Mouse (Mus musculus) neural tube, embryonic 10.5 days (tissue): Measurements from ENCODE around the gene Fgb.

Experiments used
- DNase-seq: peaks from one replicate; pipeline ENCODE4 v3.0.0-alpha.2; 2017; ENCODE audit warnings: low spot score; ENCODE audit errors: extremely low spot score

Gene Fgb

GRCm38 (mm10) chr3:83027546-83028251 is 22.0 kb downstream of the Fgb start:
- no peak for DNase-seq

DNA sequence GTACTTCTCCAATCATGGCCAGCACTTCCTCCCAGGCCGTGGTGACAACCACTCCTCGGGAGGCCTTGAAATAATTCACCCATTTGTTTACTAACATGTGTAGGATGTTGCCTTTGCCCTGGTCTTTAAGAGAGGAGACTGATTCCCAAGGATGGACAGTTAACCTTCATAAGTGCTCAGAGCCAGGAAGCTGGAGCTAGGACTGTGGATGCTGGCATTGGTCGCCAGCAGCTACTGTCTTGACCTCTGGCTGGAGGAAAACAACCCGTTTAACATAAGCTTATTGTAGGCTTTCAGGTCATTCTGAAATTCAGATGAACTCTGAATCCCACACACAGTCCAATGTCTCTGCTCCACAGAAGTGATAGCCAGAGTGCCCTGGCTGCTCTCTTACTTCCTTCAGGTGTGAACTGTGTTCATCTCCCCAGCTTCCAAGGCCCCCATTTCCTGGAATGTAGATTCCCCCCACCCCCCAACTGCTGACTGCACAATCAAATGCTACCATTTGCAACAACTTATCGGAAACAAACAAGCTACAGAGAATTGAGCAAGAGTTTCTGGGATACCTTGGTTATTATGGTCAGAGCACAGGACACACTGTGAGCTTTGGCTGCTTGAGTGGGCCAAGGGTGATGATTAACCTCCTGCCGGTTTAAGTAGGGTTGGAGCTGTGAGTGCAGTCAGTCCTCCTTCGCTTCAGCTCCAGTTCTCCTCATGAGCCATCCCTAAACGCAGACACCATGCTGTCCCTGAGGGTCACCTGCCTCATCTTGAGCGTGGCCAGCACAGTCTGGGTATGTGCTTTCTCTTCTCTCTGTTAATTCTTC is 24.0 kb downstream of the Fgb start, which contains the start of gene Fga:
Fga (plus strand) TSS at position 602 of the 827 bp plus-strand sequence.
- DNase-seq: no peak

GRCm38 (mm10) chr3:83025036-83025435 is 24.6 kb downstream of the Fgb start:
- DNase-seq: no peak

DNA sequence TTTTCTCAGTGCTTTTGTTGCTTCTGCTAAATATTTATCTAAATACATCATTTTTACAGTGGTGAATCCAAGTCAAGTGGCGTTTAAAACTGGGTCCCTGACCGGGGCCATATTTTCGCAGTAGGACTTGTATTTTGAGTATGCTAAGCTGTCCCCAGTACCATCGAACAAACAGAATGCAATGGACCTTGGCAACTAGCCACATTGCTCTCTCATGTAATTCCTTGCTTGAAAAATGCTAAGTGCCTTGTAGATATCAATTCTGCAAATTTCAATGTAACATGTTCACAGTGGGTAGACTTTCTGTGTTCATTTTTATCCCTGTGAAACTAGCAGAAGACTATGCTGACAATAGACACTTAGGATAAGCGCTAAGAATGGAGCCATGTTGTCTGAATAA is 28.5 kb downstream of the Fgb start:
- DNase-seq: no peak

GRCm38 (mm10) chr3:83020387-83020786 is 29.3 kb downstream of the Fgb start:
- DNase-seq: no peak

- no peak for DNase-seq
Observed at GRCm38 (mm10) chr3:83016236-83016635, 33.4 kb downstream of the Fgb start.

- DNase-seq: no peak
Observed at GRCm38 (mm10) chr3:83013951-83014350, 35.7 kb downstream of the Fgb start.

DNA sequence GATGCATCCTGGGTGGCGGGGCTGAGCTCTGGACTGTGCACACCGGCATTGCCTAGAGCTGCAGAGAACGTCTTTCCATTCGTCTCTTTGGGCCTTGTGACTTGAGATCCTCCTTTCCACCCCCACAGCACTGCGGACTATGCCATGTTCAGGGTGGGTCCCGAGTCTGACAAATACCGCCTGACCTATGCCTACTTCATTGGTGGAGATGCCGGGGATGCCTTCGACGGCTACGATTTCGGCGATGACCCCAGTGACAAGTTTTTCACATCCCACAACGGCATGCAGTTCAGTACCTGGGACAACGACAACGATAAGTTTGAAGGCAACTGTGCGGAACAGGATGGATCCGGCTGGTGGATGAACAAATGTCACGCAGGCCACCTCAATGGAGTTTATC is 37.0 kb downstream of the Fgb start:
- no peak for DNase-seq

DNA sequence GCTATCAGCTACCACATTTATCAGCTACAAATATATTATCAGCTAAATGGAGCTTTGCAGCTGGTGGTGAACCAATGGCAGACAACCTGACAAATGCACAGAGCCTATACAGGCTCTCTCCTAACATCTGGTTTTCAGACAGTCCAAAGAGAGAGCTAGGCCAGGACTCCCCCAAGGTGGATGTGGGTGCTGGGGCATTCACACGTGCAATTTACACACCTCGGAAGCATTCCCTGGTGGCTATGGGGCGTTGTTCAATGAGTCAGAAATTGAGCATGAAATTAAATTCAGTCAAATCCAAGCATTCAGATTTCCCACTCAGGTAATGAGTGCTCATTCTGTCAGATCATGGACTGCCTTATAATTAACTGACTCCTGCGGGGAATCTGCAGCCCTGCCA is 38.1 kb downstream of the Fgb start:
- DNase-seq: no peak

GRCm38 (mm10) chr3:83011136-83011535 is 38.5 kb downstream of the Fgb start:
- no peak for DNase-seq

DNA sequence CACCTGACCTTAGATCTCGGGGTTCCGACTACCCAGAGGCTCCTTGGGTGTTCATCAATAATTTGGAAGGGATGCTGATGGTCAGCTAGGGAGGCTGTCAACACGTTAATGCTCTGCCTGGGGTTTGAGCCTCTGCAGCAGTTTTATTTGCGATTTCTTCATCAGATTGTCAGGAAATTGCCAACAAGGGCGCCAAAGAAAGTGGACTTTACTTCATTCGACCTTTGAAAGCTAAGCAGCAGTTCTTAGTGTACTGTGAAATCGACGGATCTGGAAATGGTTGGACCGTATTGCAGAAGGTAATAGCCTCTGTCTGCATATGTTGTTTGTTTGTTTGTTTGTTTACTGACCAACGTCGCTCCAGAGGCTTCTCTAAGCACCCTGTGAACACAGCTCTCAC is 39.4 kb downstream of the Fgb start:
- DNase-seq: no peak

- DNase-seq: no peak
Observed at GRCm38 (mm10) chr3:83007557-83007956, 42.1 kb downstream of the Fgb start, which contains the start of gene Fgg. TSS of gene Fgg (plus strand) at chr3:83007724.

DNA sequence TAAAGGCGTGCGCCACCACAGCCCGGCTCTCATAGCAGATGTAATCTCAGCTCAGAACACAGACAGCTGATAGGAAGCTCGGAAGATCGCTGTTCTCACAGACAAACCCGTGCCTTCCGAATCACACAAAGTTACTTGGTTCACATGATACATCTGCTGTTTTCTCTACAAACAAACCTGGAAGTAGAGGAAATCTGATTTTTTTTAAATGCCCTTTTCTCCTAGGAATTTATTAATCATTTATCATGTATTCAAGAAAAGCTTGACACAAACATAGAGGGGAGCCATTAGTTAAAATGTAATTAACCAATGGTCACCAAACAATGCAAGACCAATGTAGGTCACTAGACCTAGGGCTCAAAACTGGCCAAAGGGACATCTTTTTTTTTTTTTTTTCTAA is 44.9 kb downstream of the Fgb start:
- DNase-seq: no peak

DNA sequence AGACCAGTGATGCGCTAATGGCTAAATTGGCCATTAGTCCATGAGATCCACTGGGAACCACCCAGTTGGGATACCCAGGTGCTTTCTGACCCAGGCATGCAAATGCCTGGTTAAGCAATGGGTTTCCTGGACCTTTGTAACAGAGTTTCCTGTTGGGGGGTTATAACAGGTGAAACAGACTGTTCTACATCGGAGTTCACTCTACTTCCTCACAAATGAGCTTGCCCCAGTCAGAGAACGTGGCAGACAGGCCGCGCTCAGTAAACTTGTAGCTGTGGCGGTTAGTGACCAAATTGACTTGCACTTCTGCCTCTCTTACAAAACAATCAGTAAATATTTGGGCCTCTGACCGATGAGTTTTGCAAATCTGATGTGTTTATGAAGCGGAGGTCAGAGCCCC is 46.6 kb downstream of the Fgb start:
- no peak for DNase-seq

DNA sequence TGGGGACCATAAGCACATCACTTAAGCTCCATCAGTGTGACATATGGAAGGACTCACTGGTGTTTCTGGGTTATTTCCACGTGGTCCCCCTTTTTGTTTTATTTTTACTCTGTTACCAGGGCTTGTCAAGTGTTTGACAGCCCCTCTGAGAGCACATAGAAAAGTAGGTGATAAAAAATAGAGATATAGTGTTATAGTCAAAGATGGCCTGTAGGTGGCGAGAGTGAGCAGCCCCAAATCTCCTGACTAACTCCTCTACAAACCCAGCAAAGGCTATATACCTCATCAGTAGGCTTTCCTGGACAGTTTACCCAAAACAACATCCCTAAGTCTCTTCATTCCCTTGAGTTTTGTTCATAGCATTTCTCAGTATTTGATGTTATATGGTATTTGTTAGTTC is 47.5 kb downstream of the Fgb start:
- peak; percentile 36 for DNase-seq

DNA sequence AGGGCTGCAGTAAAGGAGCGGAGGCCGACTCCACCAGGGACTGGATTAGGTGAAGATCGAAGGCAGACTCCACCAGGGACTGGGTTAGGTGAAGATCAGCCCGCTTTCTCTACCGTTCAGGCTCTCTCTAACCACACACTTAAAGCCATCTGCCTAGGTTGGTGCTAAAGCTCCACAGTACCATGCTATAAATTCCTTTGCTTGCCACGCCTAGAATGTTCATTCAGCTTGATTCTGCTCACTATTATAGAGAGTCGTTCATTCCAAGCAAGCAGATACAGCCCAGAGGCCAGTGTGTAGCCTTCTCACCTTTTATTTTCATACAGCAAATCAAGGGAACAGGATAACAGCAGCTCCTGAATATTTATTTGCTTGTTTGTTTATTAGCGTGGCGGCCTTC is 49.7 kb downstream of the Fgb start:
- no peak for DNase-seq

DNA sequence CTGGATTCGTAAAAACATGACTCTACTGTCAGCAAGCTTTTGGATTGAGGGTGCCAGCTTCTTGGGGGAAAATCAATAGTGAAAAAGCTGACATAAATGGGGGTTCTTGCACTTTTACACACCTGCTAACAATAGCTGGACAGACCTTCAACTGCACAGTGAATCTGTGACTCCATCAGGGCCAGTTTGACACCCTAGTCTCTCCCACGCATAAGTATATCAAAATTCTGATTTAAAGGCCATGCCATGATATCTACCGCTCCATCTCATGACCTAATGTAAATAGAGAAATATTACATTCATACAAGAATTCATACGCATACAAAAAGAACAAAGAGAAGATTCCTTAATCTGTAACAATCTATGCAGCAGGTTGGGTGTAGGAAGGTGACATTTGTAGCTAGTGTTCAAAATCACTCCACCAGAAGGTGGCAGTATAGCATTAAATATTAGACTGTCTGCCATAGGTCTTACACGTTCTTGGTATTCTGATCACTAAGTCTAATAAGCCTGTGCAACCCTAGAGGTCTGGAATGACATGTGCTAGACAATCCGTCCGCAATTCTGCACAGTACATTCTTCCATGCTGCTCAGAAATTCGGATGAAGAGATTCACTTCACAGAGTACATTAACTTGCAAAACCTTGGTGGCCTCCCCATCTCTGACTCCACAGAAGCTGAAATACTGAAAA is 50.7 kb downstream of the Fgb start:
- peak; percentile 28 for DNase-seq

DNA sequence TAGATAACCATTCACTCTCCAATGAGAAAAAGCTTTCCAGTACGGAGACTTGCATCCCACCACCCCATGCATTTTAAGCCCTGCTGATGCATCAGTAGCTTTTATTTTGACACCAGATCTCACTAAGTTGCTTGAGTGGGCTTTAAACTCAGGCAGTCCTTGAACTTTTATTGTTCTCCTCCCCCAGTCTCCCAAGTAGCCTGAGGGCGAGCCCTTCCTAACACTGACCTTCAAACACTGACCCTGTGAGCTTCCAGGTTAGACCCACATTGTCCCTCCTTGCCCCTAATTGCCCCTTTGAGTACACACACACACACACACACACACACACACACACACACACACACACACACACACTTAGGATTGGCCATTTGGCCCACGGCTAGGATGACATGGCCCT is 53.0 kb downstream of the Fgb start:
- DNase-seq: no peak

DNA sequence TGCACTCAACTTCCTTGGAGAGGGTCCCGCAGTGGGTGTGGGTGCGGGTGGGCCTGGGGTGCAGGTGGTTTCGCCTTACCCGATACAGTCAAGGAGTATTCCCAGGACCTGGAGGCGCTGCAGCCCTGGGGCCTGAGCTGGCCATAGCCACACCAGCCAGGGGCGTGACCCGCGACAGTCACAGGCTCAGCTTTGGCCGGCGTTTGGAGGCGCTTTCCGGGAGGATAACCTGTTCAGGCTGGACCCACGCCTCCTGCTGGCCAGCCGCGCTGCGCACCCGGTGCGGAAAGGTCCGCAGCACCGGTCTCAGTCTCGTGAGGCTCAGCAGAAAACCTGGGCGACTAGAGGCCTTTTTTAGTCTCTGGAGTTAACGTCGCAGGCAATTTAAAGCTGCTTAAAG is 54.3 kb downstream of the Fgb start:
- DNase-seq: peak; percentile 78

GRCm38 (mm10) chr3:82992956-82993355 is 56.7 kb downstream of the Fgb start:
- DNase-seq: no peak

DNA sequence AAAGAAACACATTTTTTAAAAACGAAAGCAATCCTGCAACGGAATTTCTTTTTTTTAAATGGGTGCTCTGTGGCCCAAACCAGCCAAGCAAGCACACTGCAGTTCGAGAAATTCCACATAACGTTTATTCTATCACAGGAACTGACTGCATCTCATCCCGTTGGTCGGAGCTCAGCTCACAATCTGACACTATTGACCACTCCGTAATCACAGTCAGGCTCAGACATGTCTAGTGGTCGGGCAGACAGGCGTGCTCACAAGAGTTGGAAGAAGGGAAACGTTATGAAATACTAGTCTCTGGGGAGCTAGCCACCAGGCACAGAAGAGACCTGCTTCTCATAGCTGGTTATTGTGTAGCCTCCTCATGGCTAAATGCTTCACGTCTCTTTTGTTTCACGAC is 57.7 kb downstream of the Fgb start:
- no peak for DNase-seq
